Mouse (Mus musculus) CH12F3 (cell line): Measurements from ENCODE around the gene Atg13.
"Not testable (repeated sequence)": the region's sequence is repeated elsewhere in the genome, so short reads cannot be mapped to it uniquely, and the experiment has no call there.

Experiments
- in situ Hi-C: fragments of 300-500 bp; cut with MboI; formaldehyde crosslinking; loops from 2 replicates; pipeline ENCODE4 v1.14.3; 2020; ENCODE audit warnings: low sequenced_read_pairs

The Atg13 gene

GRCm38 (mm10) chr2:91710272-91711234 lies at the start of gene Atg13, which contains the start of gene Harbi1:
Atg13 (minus strand) TSS chr2:91710576.
Harbi1 (plus strand) TSS chr2:91710852.
- in situ Hi-C loops = no loop called here

- in situ Hi-C loops = no loop called here
Observed at GRCm38 (mm10) chr2:91749811-91750261, 39.5 kb upstream of the Atg13 start.

- in situ Hi-C loops = no loop called here
Observed at GRCm38 (mm10) chr2:91744686-91745085, 34.3 kb upstream of the Atg13 start.

- in situ Hi-C loops = no loop called here
Observed at GRCm38 (mm10) chr2:91739586-91739985, 29.2 kb upstream of the Atg13 start.

GRCm38 (mm10) chr2:91735221-91735620 lies 24.8 kb upstream of the Atg13 start:
- in situ Hi-C loops = no loop called here

- in situ Hi-C loops = no loop called here
Observed at GRCm38 (mm10) chr2:91729971-91730821, 19.8 kb upstream of the Atg13 start, which contains the start of gene Ambra1. Ambra1 (plus strand) TSS chr2:91730134.

GRCm38 (mm10) chr2:91729571-91729970 lies 19.2 kb upstream of the Atg13 start:
- in situ Hi-C loops = no loop called here

- in situ Hi-C loops = no loop called here
Observed at GRCm38 (mm10) chr2:91727011-91727410, 16.6 kb upstream of the Atg13 start.

- in situ Hi-C loops = not testable (repeated sequence)
Observed at GRCm38 (mm10) chr2:91725476-91725875, 15.1 kb upstream of the Atg13 start.

- in situ Hi-C loops = no loop called here
Observed at GRCm38 (mm10) chr2:91724716-91725115, 14.3 kb upstream of the Atg13 start.

GRCm38 (mm10) chr2:91723951-91724350 lies 13.6 kb upstream of the Atg13 start:
- in situ Hi-C loops = no loop called here

GRCm38 (mm10) chr2:91723382-91723781 lies 13.0 kb upstream of the Atg13 start:
- in situ Hi-C loops = no loop called here

GRCm38 (mm10) chr2:91718276-91718675 lies 7.9 kb upstream of the Atg13 start:
- in situ Hi-C loops = no loop called here

- in situ Hi-C loops = no loop called here
Observed at GRCm38 (mm10) chr2:91714921-91715320, 4.5 kb upstream of the Atg13 start.

GRCm38 (mm10) chr2:91711256-91711925 lies 1.0 kb upstream of the Atg13 start:
- in situ Hi-C loops = no loop called here

- in situ Hi-C loops = no loop called here
Observed at GRCm38 (mm10) chr2:91708361-91708760, 2.0 kb downstream of the Atg13 start.

- in situ Hi-C loops = no loop called here
Observed at GRCm38 (mm10) chr2:91706456-91706855, 3.9 kb downstream of the Atg13 start.

GRCm38 (mm10) chr2:91705736-91706135 lies 4.6 kb downstream of the Atg13 start:
- in situ Hi-C loops = no loop called here

GRCm38 (mm10) chr2:91701366-91701765 lies 9.0 kb downstream of the Atg13 start:
- in situ Hi-C loops = no loop called here

GRCm38 (mm10) chr2:91699225-91699624 lies 11.2 kb downstream of the Atg13 start:
- in situ Hi-C loops = no loop called here

- in situ Hi-C loops = no loop called here
Observed at GRCm38 (mm10) chr2:91696225-91696590, 14.2 kb downstream of the Atg13 start.
